Mouse (Mus musculus): ENCODE measurements at regions not wholly inside any gene's neighbourhood (a gene's known extent, or its start where the extent isn't known, plus 50 kb on each side); places are given as distances from the start of the nearest gene placed in this dataset.

- TF ChIP-seq EP300 (IDR thresholded peaks at IDR 0.05; ENCODE audit: low read length) (no peak), CTCF (conservative IDR thresholded peaks at IDR 0.05 in 1 of 2, IDR thresholded peaks at IDR 0.05 in 1 of 2; ENCODE audit: low read depth in 2 of 2, low read length in 2 of 2) (no peak), E2F4 (IDR thresholded peaks at IDR 0.05; ENCODE audit: insufficient replicate concordance, low read depth, low read length) (no peak), SMC3 (IDR thresholded peaks at IDR 0.05; ENCODE audit: low read depth, low read length) (no peak), ELF1 (IDR thresholded peaks at IDR 0.05; ENCODE audit: low read depth, low read length) (no peak), POLR2A (IDR thresholded peaks at IDR 0.05; ENCODE audit: low read depth, low read length) (no peak), MEF2A (IDR thresholded peaks at IDR 0.05; ENCODE audit: borderline replicate concordance, low read depth, low read length) (no peak), MAX (IDR thresholded peaks at IDR 0.05; ENCODE audit: low read length) (no peak)
Observed at GRCm38 (mm10) chr17:45851723-45852396, 118.2 kb upstream of the 1600014C23Rik start.

All from CH12.LX (cell line).